Mouse (Mus musculus) common myeloid progenitor, adult 5-6 weeks (primary cell): ENCODE data around the gene Ldah. TPM values are rescaled to one million over a fixed set of nuclear protein-coding genes. Genes with fewer than 3 reads are reported as not detected.
A peak's percentile ranks its signal among the peaks of the same experiment; 100 is the strongest.

Experiments
- ATAC-seq: replicated peaks from 2 replicates; pipeline ENCODE4 v1.8.0; 2016; ENCODE audit warnings: low read depth, mild to moderate bottlenecking, moderate TSS enrichment, inconsistent platforms; ENCODE audit not compliant: poor library complexity, severe bottlenecking
- total RNA-seq: library from RNA; stranded (forward); fragments of 200-1000, 187-1606 nt; gene quantifications from 2 replicates; pipeline ENCODE4 v1.2.3, GENCODE M21; 2017

The Ldah gene
- total RNA-seq, 1 experiment from 2014 or later: 34.9 TPM

- ATAC-seq: peak; percentile 79
Measured at GRCm38 (mm10) chr12:8306432-8306831, 98.5 kb downstream of the Ldah start.

DNA sequence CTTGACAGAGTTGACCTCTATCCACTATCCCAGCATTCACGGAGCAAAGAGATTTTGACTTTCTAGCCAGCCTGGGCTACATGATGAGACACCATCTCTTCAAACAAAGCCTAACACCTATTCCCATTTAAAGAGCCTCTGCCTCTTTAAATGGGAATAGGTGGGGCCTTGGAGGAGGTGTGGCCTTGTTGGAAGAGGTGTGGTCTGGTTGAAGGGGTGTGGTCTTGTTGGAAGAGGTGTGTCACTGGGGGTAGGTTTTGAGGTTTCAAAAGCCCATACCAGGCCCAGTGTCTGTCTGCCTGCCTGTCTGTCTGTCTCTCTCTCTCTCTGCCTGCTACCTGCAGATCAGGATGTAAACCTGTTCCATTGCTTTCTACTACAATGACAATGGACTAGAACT is 99.0 kb downstream of the Ldah start:
- no peak; the same call in 1 of the 2 replicates for ATAC-seq

- ATAC-seq: no peak
Measured at GRCm38 (mm10) chr12:8310992-8311391, 103.1 kb downstream of the Ldah start.

DNA sequence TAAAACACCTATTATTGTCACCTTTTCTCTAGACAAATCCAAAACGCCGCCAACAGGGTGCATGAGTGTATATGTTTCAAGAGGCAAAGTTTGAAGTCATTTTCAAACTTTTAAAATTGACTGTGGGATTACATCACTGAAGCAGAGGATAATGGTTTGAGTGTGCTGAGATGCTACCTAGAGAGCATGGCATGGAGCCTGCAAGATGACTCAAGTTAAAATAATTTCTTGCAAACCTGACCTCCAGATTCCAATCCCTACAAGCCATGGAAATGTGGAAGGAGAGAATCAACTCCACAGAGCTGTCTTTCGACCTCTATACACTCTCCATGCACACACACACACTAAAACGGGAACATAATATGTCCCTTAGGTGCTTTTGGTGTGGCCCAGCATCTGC is 104.4 kb downstream of the Ldah start:
- ATAC-seq: no peak

- ATAC-seq: peak; percentile 92
Measured at GRCm38 (mm10) chr12:8313270-8313771, 105.4 kb downstream of the Ldah start, which contains the start of gene Hs1bp3. Gene Hs1bp3 (plus strand): TSS chr12:8313432.

DNA sequence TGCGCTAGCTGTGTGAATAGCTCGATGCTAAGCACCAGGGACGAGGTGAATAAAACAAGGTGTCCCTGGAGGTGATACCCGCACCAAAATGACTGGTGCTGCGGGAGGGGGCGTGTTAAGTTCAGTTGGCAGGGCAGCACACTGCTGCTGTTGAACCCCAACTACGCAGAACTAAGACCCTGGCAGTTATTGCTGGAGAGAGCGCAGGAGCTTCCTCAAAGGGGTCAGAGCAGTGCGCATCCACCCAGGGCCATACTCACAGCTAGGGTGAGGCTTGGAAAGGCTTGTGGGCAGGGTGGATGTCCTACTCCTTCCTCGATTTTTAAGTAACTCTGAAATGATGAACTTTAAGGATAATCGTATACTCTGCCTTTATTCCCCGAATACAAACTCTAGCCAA is 105.9 kb downstream of the Ldah start:
- ATAC-seq: peak; percentile 59

DNA sequence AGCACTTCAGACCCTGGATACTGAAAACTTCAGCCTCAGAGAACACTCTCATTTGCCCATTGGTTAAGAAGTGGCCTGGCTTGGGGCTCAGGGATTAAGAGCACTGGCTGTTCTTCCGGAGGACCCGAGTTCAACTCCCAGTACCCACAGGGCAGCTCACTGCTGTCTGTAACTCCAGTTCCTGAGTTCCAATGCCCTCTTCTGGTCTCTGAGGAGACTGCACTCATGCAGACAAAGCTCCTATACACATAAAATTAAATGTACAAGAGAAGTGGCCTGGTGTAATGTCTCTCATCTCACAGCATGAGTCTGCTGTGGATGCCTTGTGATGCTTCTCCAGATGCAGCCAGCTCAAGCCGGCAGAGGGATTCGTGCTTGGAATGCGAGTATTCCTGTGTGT is 108.6 kb downstream of the Ldah start:
- no peak for ATAC-seq

DNA sequence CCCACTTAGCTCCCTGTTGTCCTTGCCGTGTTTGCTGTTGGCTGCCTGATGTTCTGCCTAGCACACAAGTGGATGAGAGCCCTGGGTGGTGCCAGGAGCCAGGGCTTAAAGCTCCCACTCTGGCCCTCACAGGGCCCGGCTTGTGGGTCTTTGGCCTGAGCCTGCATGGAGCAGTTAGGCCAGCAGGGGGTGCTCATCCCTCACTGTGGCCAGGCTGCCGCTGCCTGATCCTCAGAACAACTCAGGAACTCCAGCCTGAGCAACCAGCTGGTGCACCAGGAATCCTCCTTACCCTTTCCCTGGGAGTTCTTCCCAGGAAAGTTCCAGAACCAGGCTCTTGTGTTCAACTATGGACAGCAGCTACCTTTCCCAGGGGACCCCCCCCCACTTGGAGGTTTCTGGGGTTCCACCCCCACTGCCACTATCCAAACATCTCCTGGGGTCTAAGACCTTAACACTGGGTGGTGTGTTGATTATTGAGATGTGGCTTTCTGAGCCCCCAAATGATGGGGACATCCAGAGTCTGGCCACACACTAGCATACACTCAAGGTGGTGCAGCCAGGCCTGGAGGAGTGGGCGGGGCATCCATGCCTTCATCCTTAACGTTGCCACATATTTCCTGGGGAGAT is 112.3 kb downstream of the Ldah start:
- ATAC-seq: peak; percentile 94

GRCm38 (mm10) chr12:8321506-8321905 is 113.6 kb downstream of the Ldah start:
- ATAC-seq: no peak

DNA sequence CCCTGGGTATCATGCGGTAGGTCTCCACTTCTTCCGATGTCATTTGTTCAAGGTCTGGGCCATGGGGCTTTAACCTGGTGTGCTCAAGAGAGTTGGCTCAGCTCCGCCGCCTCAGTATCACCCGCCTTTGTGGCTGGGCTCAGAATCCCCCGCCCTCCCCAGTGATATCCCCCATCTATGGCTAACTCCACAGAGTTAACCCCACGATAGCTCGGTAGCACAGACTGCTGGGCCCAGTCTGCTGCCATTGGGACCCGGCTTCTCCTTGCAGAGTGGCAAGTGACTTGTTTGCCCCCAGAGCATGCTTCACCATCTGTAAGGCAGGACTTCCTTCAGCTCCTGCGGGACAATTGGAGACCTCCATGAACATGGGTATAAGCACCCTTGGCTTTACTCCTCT is 116.2 kb downstream of the Ldah start:
- no peak for ATAC-seq

- ATAC-seq: no peak
Measured at GRCm38 (mm10) chr12:8325245-8325942, 117.5 kb downstream of the Ldah start.

GRCm38 (mm10) chr12:8325943-8326522 is 118.1 kb downstream of the Ldah start:
- ATAC-seq: no peak

DNA sequence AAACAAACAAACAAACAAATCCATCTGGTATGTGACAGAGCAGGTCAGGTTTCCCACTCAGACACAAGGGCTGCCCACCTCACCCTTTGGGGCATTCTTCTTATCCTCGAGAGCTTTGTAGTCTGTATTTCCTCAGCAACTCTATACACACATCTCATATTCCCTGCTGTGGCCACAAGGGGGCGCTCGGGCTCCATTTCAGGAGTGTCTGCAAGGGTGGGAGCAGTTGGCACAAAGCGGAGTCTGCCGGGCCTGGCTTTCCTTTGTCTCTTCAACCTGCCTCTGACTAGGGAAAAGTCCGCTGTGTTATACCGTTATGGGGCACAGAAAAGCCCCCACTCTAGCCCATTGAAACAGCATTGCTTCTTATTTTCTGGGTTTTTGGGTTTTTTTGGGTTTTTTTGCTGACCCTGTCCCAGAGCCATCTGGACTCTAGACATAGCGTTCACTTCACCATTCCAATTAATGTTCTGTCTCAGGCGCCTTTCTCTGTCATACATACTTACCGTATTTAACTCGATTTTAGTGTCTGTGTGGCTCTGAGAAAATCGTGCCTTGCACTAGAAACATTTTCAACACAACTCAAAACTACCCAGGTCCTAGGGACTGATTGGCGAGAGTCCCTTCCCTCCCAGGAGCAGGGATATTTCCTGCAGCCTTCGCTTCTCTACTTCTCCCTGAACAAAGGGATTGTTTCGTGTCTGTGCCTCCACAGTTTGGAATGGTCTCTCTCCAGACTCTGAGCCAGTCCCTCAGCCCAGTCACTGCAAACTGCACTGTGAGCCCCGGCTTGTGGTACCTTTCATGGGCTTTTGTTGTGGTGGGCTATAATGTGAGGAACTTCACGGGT is 119.1 kb downstream of the Ldah start:
- peak; percentile 97 for ATAC-seq

GRCm38 (mm10) chr12:8327675-8328053 is 119.8 kb downstream of the Ldah start:
- ATAC-seq: no peak

DNA sequence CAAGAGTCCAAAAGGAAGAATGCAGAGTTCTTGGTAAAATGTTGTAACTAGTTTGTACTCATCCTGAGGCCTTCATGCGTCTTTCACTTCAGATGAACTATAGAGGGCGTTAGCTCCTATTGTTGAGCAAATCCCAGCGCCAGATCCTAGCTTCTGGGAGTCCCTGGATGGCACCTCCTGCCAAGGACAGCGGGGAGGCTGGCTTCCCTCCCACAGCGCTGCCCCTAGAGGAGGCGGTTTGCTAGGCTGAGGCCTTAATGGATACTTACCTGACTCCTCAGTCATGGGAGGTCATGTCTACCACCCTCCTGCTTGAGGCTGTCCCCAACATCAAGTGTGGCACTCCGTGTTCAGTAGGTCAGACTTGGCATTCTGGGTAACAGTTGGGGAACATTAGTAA is 121.3 kb downstream of the Ldah start:
- no peak for ATAC-seq

DNA sequence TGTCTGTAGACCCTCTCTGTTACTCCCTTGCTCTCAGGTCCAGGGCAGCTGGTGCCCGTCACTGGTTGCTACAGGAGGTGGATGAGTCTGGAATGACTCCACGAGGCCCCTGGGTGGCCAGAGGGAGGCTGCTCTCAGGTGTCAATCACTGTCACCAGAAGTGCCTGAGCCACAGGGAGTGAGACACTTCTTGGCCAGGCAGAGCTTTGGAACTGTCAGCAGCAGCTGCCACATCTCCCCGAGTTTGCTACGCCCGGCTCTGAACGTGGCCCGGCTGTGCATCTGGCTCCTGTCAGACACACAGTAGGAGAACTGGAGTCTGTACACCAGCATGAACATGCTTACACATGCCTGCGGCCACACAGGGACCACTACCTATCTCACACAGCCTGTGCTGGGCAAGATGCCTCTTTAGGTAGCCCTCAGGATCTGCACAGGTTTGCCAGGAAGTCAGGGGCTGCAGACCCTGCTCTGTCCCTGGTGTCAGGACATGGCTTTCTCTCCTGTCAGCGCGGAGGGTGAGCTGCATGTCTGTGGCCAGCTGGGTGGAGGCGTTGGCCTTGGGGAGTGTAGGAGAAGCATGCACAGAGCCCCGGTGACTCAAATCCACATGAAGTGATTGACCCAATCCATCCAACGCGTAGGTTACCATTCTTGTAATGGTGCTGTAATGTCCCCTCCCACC is 123.7 kb downstream of the Ldah start:
- ATAC-seq: no peak

DNA sequence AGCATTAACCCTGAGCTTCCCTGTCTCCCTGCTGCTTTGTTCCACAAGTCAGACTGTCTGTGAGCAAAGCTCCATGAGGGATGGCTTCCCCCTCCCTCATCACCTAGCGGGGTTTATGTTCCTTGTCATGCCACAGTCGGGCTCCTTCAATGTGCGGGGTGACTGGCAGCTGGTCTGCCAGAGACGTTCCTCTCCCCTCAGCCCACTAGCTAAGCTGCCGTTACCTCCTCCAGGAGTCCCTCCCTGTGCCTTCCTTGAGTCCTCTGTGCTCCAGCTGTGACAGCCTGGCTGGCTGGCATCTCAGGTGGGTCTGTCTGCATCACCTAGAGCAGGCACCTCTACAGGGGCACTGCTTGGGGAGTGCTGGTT is 124.3 kb downstream of the Ldah start:
- no peak for ATAC-seq

DNA sequence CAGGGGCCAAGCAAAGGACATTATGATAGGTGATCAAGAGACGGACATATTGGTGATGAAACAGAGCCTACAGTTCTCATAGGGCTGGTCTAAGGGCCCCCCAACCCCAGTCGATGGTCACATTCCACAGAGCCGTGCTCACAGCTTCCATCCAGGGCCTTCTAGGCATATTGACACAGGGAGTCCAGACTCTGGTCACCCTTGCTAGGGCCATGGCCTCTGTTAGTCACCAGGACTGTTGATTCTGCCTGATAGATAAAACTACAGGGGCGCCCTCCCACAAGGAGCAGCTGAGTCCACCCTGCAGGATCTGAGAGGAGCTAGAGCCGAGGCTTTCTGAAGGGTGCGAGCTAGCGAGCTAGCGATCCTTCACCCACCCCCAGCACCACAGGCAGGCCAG is 125.7 kb downstream of the Ldah start:
- no peak for ATAC-seq

DNA sequence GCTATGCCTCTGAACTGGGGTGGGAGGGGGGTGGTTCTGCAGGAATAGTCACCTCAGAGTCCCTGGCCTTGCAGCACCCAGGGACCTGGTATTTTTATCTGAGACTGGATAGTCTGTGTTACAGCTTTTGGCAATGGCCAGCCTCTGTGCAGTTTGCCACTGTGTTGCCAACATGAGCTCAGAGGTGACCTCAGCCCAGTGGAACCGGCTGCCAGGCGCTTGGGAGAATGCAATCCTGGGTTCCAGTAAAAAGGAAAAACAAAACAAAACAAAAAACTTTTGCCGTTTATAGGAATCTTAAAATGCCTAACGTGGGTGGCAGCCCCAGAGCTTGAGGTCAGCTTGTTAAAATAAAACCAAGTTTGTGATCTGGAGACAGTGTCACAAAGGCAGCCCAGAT is 126.4 kb downstream of the Ldah start:
- ATAC-seq: no peak
